10 mouse cellular contexts compared by ENCODE assay signal in genomic region chr6:116055001-116055471, GRCm38 (mm10).
DNase-seq lines count a peak whose midpoint lies in the region; ATAC-seq lines count a peak whose summit lies in the region.
"Had no signal": no experiment of that assay in that cellular context is flagged by ENCODE, and none has a peak within 500 bp of the region (broad histone marks: within the 10 kb centered on the region; RNA-seq: fewer than 3 reads in every experiment).

No protein-coding gene starts in this region.

- H3K9ac ChIP-seq in forebrain, embryonic 14.5 days (ENCODE audit: low read length), result no peak overlapping the region
- H3K9ac ChIP-seq in neural tube, embryonic 13.5 days, result no peak overlapping the region

- no peaks in the 10 kb centered on the region for H3K36me3 ChIP-seq in forebrain, embryonic 14.5 days (ENCODE audit: control insufficient read depth, insufficient read depth, low read length)
- no peaks in the 10 kb centered on the region for H3K36me3 ChIP-seq in forebrain, embryonic 10.5 days (replicated peaks)
- H3K36me3 ChIP-seq in neural tube, embryonic 13.5 days, result no peaks in the 10 kb centered on the region

- H3K9me3 ChIP-seq in forebrain, embryonic 14.5 days (replicated peaks; ENCODE audit: control insufficient read depth, low read length), result no peaks in the 10 kb centered on the region
- H3K9me3 ChIP-seq in forebrain, embryonic 10.5 days, result no peaks in the 10 kb centered on the region
- H3K9me3 ChIP-seq in neural tube, embryonic 13.5 days, result no peaks in the 10 kb centered on the region

- WGBS in forebrain, embryonic 14.5 days, result 48% methylated on average over 1 of the region's 1 CpGs
- 91% methylated on average over 1 of the region's 1 CpGs for WGBS in forebrain, embryonic 10.5 days
- 74% methylated on average over 1 of the region's 1 CpGs for WGBS in neural tube, embryonic 13.5 days

- peak; percentile 76 for ATAC-seq in forebrain, embryonic 14.5 days
- ATAC-seq in neural tube, embryonic 13.5 days (ENCODE audit: low read depth), result no peak
- ATAC-seq in monocyte, adult 5-6 weeks (replicated peaks; ENCODE audit: insufficient number of reproducible peaks, low FRiP score, low TSS enrichment, poor library complexity, severe bottlenecking), result no peak

- peaks cover 28% of the 10 kb centered on the region for H3K4me1 ChIP-seq in forebrain, embryonic 14.5 days (ENCODE audit: control insufficient read depth, insufficient read depth, low read length)
- H3K4me1 ChIP-seq in forebrain, embryonic 10.5 days, result peaks cover 23% of the 10 kb centered on the region
- H3K4me1 ChIP-seq in neural tube, embryonic 13.5 days (replicated peaks), result peaks cover 46% of the 10 kb centered on the region

- peak overlapping the region; percentile 36 for H3K4me2 ChIP-seq in forebrain, embryonic 14.5 days (ENCODE audit: low read length)
- H3K4me2 ChIP-seq in neural tube, embryonic 13.5 days, result peak overlapping the region; percentile 33

- H3K27ac ChIP-seq in forebrain, embryonic 14.5 days (ENCODE audit: low read depth, low read length), result peak overlapping the region; percentile 66
- H3K27ac ChIP-seq in forebrain, embryonic 10.5 days, result no peak overlapping the region
- H3K27ac ChIP-seq in neural tube, embryonic 13.5 days (replicated peaks), result no peak overlapping the region

- H3K4me3 ChIP-seq in forebrain, embryonic 14.5 days (ENCODE audit: low read depth, low read length), result 0 out of 2 replicates have a peak overlapping the region, but pooled peaks have one; percentile 2
- no peak overlapping the region for H3K4me3 ChIP-seq in forebrain, embryonic 10.5 days
- no peak overlapping the region for H3K4me3 ChIP-seq in neural tube, embryonic 13.5 days
- H3K4me3 ChIP-seq: erythroblast, embryonic 14.5 days had no signal

- H3K27me3 ChIP-seq in forebrain, embryonic 14.5 days (replicated peaks; ENCODE audit: control insufficient read depth, insufficient read depth, low read length), result no peaks in the 10 kb centered on the region
- H3K27me3 ChIP-seq in forebrain, embryonic 10.5 days (ENCODE audit: poor library complexity, severe bottlenecking), result no peaks in the 10 kb centered on the region
- no peaks in the 10 kb centered on the region for H3K27me3 ChIP-seq in neural tube, embryonic 13.5 days
- H3K27me3 ChIP-seq: CH12.LX had no signal

- peak; percentile 76 for DNase-seq in forebrain, embryonic 14.5 days (ENCODE audit: low spot score)
- DNase-seq in forebrain, embryonic 10.5 days (ENCODE audit: extremely low spot score, low spot score), result no peak
- no peak for DNase-seq in neural tube, embryonic 10.5 days (ENCODE audit: extremely low spot score, low spot score)
- peak; percentile 59 to 82 for DNase-seq in frontal cortex, adult 2 months (ENCODE audit: extremely low spot score in 1 of 2, low spot score in 1 of 2)
- peak; percentile 74 for DNase-seq in left cerebral cortex, adult 11 months (ENCODE audit: low spot score)
- DNase-seq in telencephalon, adult 2 months (ENCODE audit: low read depth, low spot score), result peak; percentile 70

Comparison
In these comparisons a context has a peak if more than half of its experiments do, and no peak if none do; other contexts are left out.
1. DNase-seq: peak in forebrain, embryonic 14.5 days (single experiment), frontal cortex, adult 2 months (2 of 2), left cerebral cortex, adult 11 months (single experiment) and telencephalon, adult 2 months (single experiment); none in forebrain, embryonic 10.5 days (single experiment) and neural tube, embryonic 10.5 days (single experiment).